Mouse (Mus musculus): ENCODE measurements around the gene Gm17482. TPM values are rescaled to one million over a fixed set of nuclear protein-coding genes. Genes with fewer than 3 reads are reported as not detected.
A peak's percentile ranks its signal among the peaks of the same experiment; 100 is the strongest.

Gene Gm17482
- total and polyA plus RNA-seq, 2 experiments from 2014 or later, result not detected

DNA sequence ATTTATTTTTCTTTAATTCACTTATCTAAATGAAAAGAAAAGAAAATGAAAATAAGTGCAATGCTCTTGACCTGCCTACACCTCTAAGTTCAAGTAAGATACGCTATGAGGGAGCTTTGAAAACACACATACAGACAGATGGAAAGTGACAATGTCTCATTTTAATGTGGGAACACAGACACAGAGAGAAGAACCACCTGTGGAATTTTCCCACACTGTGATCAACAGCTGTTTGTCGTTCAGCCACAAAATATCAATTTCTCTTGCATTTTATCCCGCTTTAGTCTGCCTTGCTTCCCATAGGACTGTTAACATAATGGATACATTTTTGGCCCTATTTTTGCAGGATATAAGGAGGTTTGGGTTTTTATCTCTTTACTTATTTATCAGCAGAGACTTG is 16.3 kb upstream of the Gm17482 start:
- ATAC-seq (no peak), DNase-seq (no peak)
- Histone ChIP-seq H3K27me3 (ENCODE audit: insufficient read depth, low read length) (no peaks in the 10 kb centered on the region), H3K4me1 (ENCODE audit: insufficient read depth) (no peaks in the 10 kb centered on the region), H3K9ac (no peak overlapping the region), H3K4me2 (ENCODE audit: low read depth) (no peak overlapping the region), H3K9me3 (ENCODE audit: low read length) (no peaks in the 10 kb centered on the region), H3K36me3 (ENCODE audit: insufficient read depth) (no peaks in the 10 kb centered on the region), H3K27ac (ENCODE audit: low read depth, low read length) (no peak overlapping the region), H3K4me3 (ENCODE audit: low read depth, low read length) (no peak overlapping the region)
- WGBS, result 80% methylated on average over 3 of the region's 3 CpGs
- TF ChIP-seq CTCF (IDR thresholded peaks at IDR 0.05; ENCODE audit: low read depth), result no peak

DNA sequence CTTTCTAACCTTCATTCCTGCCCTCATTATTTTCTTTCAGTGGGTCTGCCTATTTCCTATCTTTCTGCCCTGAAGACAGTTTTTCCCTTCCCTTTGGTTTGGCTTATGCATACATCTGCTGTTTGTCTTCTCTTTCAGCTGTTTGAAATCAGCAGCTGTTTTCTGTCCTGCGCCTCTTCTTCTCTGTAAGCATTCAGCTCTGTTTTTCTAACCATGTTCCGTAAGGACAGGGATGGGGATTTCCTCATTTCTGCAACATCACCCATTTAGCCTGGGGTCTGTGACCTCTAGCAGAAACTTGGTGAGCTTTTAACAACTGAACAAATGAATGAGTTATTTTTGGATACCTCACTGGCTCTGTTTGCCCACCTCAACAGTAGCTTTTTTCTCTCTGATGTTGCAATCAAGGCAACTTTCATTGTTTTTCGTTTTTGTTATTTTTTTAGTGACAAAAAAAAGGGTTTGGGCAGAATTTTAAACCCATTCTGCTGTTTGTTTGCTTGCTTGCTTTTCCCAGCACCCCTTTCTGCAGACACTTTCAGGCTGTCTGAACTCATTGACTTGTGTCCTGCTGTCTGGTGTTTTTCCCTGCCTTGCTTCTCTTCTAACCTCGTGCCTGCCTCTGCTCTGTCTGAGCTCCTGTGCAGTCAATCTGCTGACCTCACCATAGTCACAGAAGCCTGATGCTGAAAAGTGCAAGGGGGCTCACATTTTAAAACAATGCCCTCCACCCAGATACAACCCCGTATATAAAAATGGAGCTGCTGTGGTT is 14.8 kb upstream of the Gm17482 start:
- no peak overlapping the region for H3K4me2 ChIP-seq (ENCODE audit: low read depth)
- no peak overlapping the region for H3K27ac ChIP-seq (ENCODE audit: low read depth, low read length)
- H3K4me3 ChIP-seq (ENCODE audit: low read depth, low read length), result no peak overlapping the region
- WGBS, result 63% methylated on average over 5 of the region's 5 CpGs
- H3K36me3 ChIP-seq (ENCODE audit: insufficient read depth), result no peaks in the 10 kb centered on the region
- H3K27me3 ChIP-seq (ENCODE audit: insufficient read depth, low read length), result no peaks in the 10 kb centered on the region
- no peak for TF ChIP-seq CTCF (IDR thresholded peaks at IDR 0.05; ENCODE audit: low read depth)
- no peak for ATAC-seq
- no peak for DNase-seq
- no peak overlapping the region for H3K9ac ChIP-seq
- H3K9me3 ChIP-seq (ENCODE audit: low read length), result no peaks in the 10 kb centered on the region
- H3K4me1 ChIP-seq (ENCODE audit: insufficient read depth), result no peaks in the 10 kb centered on the region

DNA sequence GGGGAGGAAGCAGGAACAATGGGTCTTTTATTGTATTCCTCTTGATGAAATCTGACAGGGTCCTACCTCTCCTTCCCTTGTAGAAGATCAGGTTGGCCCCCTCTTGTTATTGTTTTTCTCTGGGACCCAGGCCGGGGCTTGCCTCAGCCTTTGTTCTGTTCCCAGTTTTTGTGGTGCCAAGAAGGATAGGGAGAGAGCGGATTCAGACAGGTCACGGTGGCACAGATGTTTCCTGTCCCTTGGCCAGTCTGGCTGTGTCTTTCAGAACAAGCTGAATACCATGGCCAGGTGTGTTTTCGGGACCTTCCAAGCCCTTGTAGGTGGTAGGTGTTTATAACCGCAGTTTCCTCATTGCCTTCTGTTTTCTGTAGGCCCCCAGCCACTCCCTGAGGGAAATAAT is 14.0 kb upstream of the Gm17482 start:
- ATAC-seq, result no peak
- 63% methylated on average over 5 of the region's 5 CpGs for WGBS

DNA sequence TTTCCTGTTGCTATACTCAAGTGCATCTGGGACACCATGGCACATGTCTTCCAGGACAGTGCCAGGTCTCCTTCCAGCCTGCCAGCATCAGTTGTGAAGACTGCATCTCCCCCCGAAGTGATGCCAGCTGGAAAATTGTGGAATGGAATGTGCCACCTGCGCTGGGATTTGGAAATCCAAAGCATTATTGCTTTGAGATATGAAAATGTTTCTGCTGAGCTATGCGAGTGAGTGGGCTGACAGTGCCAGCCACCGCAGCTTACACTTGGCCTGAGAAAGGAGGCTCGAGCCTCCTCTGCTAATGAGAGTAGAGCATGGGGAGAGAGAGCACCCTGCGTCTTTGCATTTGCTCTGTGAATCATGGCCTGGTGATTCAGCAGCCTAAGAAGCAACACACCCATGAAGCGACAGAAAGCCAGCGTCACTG is 5.9 kb upstream of the Gm17482 start:
- no peak overlapping the region for H3K4me2 ChIP-seq (ENCODE audit: low read depth)
- H3K4me1 ChIP-seq (ENCODE audit: insufficient read depth), result no peaks in the 10 kb centered on the region; the same call in 1 of the 2 replicates
- H3K9ac ChIP-seq, result no peak overlapping the region
- DNase-seq, result peak; percentile 69
- H3K4me3 ChIP-seq (ENCODE audit: low read depth, low read length), result no peak overlapping the region
- WGBS, result 58% methylated on average over 8 of the region's 8 CpGs
- no peaks in the 10 kb centered on the region for H3K27me3 ChIP-seq (ENCODE audit: insufficient read depth, low read length)
- H3K27ac ChIP-seq (ENCODE audit: low read depth, low read length), result no peak overlapping the region
- H3K36me3 ChIP-seq (ENCODE audit: insufficient read depth), result no peaks in the 10 kb centered on the region
- peak; percentile 76 for ATAC-seq
- TF ChIP-seq CTCF (IDR thresholded peaks at IDR 0.05; ENCODE audit: low read depth), result no peak
- H3K9me3 ChIP-seq (ENCODE audit: low read length), result no peaks in the 10 kb centered on the region

More for the DNA sequence above, 14.0 kb upstream of the Gm17482 start:
- no peaks in the 10 kb centered on the region for H3K27me3 ChIP-seq (ENCODE audit: insufficient read depth, low read length)
- no peak overlapping the region for H3K4me2 ChIP-seq (ENCODE audit: low read depth)
- DNase-seq, result no peak
- H3K9me3 ChIP-seq (ENCODE audit: low read length), result no peaks in the 10 kb centered on the region
- no peak overlapping the region for H3K27ac ChIP-seq (ENCODE audit: low read depth, low read length)
- H3K9ac ChIP-seq, result no peak overlapping the region
- H3K36me3 ChIP-seq (ENCODE audit: insufficient read depth), result no peaks in the 10 kb centered on the region
- H3K4me1 ChIP-seq (ENCODE audit: insufficient read depth), result no peaks in the 10 kb centered on the region
- no peak for TF ChIP-seq CTCF (IDR thresholded peaks at IDR 0.05; ENCODE audit: low read depth)
- no peak overlapping the region for H3K4me3 ChIP-seq (ENCODE audit: low read depth, low read length)

DNA sequence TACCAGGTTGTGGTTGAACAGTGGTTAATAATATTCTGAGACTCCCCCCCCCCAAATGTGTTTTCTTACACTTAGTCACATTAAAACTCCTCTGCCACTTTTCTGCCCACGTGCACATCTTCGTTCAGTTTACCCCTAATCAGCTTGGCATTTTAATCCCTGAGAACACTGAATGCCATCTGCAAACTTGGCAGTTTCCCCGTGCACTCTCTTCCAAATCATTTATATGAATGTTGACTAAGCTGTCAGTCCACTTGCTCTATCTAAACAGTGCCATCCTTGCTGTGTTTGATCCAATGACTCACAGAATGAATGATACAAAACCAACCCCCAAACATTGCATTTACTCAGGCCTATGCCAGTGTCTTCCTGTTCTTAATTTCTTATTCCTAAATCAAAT is 1.6 kb upstream of the Gm17482 start:
- no peak for ATAC-seq

DNA sequence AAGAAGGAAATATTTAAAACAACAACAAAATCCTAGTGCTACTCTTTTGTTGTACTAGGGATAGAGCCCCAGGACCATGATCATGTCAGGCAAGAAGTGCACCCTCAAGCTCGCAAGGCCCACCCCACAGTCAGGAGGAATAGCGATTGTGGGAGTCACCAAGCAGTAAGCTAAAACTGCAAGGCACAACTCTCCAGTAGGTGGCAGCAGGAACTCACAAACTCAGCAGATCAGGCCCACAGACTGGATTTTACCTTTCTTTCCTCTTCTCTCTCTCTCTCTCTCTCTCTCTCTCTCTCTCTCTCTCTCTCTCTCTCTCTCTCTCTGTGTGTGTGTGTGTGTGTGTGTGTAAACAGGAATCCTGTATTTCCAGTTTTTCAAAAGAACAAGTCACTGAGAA is 386 bp downstream of the Gm17482 start:
- peak; percentile 93 for TF ChIP-seq CTCF (IDR thresholded peaks at IDR 0.05; ENCODE audit: low read depth)
- Histone ChIP-seq H3K9ac (no peak overlapping the region), H3K27ac (ENCODE audit: low read depth, low read length) (no peak overlapping the region), H3K27me3 (ENCODE audit: insufficient read depth, low read length) (no peaks in the 10 kb centered on the region), H3K4me2 (ENCODE audit: low read depth) (no peak overlapping the region), H3K36me3 (ENCODE audit: insufficient read depth) (no peaks in the 10 kb centered on the region), H3K4me1 (ENCODE audit: insufficient read depth) (no peaks in the 10 kb centered on the region; the same call in 1 of the 2 replicates), H3K4me3 (ENCODE audit: low read depth, low read length) (no peak overlapping the region), H3K9me3 (ENCODE audit: low read length) (no peaks in the 10 kb centered on the region)
- 0% methylated on average over 2 of the region's 2 CpGs for WGBS
- DNase-seq (peak; percentile 91), ATAC-seq (peak; percentile 92)

More for the DNA sequence above, 1.6 kb upstream of the Gm17482 start:
- no peak overlapping the region for H3K4me3 ChIP-seq (ENCODE audit: low read depth, low read length)
- H3K4me2 ChIP-seq (ENCODE audit: low read depth), result no peak overlapping the region
- DNase-seq, result peak; percentile 58
- H3K27me3 ChIP-seq (ENCODE audit: insufficient read depth, low read length), result no peaks in the 10 kb centered on the region
- 22% methylated on average over 3 of the region's 3 CpGs for WGBS
- no peaks in the 10 kb centered on the region; the same call in 1 of the 2 replicates for H3K4me1 ChIP-seq (ENCODE audit: insufficient read depth)
- H3K9ac ChIP-seq, result no peak overlapping the region
- 0 out of 2 replicates have a peak overlapping the region, but pooled peaks have one; percentile 5 for H3K27ac ChIP-seq (ENCODE audit: low read depth, low read length)
- TF ChIP-seq CTCF (IDR thresholded peaks at IDR 0.05; ENCODE audit: low read depth), result no peak
- H3K9me3 ChIP-seq (ENCODE audit: low read length), result no peaks in the 10 kb centered on the region
- H3K36me3 ChIP-seq (ENCODE audit: insufficient read depth), result no peaks in the 10 kb centered on the region

DNA sequence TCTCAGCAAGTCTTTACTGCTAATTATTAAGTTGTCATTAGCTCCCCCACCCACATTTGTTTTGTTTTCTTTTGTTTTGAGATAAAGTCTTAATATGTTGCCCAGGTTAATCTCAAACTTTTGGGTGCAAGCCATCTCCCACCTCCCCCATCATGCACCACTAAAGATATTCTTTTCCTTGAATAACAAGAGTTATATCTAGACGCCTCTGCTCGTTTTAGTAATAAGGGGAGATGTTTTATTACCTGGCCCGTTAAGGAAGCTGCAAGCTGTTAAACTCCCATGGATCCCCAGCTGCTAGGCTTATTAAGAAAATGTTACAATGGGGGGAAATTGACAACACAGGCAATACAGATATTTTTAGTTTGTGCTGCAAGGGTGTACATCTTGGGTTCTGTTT is 3.4 kb downstream of the Gm17482 start:
- DNase-seq (no peak), ATAC-seq (no peak)
- H3K4me1 ChIP-seq (ENCODE audit: insufficient read depth), result no peaks in the 10 kb centered on the region
- H3K4me2 ChIP-seq (ENCODE audit: low read depth), result no peak overlapping the region
- H3K27me3 ChIP-seq (ENCODE audit: insufficient read depth, low read length), result no peaks in the 10 kb centered on the region
- TF ChIP-seq CTCF (IDR thresholded peaks at IDR 0.05; ENCODE audit: low read depth), result no peak
- no peaks in the 10 kb centered on the region for H3K36me3 ChIP-seq (ENCODE audit: insufficient read depth)
- no peak overlapping the region for H3K9ac ChIP-seq
- no peak overlapping the region for H3K4me3 ChIP-seq (ENCODE audit: low read depth, low read length)
- no peaks in the 10 kb centered on the region for H3K9me3 ChIP-seq (ENCODE audit: low read length)
- 60% methylated on average over 3 of the region's 3 CpGs for WGBS
- no peak overlapping the region for H3K27ac ChIP-seq (ENCODE audit: low read depth, low read length)
